ENCODE assay signal across 15 mouse cellular contexts in genomic region chr2:64035393-64035792, GRCm38 (mm10).
"Had no signal": no experiment of that assay in that cellular context is flagged by ENCODE, and none has a peak within 500 bp of the region (broad histone marks: within the 10 kb centered on the region; RNA-seq: fewer than 3 reads in every experiment).

No protein-coding gene starts in this region.

- H3K9me3 ChIP-seq: kidney, embryonic 15.5 days; limb, embryonic 15.5 days; liver, embryonic 12.5 days; lung, embryonic 15.5 days; midbrain, embryonic 15.5 days; neural tube, embryonic 12.5 days had no signal

- ATAC-seq: liver, embryonic 12.5 days; midbrain, embryonic 15.5 days had no signal

- H3K4me2 ChIP-seq: kidney, embryonic 15.5 days; limb, embryonic 15.5 days; liver, embryonic 12.5 days; lung, embryonic 15.5 days; midbrain, embryonic 11.5 days; midbrain, embryonic 15.5 days; neural tube, embryonic 12.5 days had no signal

- DNase-seq: kidney, postnatal 14 days; lung, postnatal 14 days; right cerebral cortex, postnatal 25 days; thymus, adult 18-20 months; thymus, postnatal 14 days had no signal

- H3K4me1 ChIP-seq: kidney, embryonic 15.5 days; limb, embryonic 15.5 days; liver, embryonic 12.5 days; lung, embryonic 15.5 days; megakaryocyte, embryonic 14.5 days; midbrain, embryonic 15.5 days; neural tube, embryonic 12.5 days had no signal

- H3K9ac ChIP-seq: kidney, embryonic 15.5 days; limb, embryonic 15.5 days; liver, embryonic 12.5 days; lung, embryonic 15.5 days; midbrain, embryonic 15.5 days; neural tube, embryonic 12.5 days had no signal

- H3K4me3 ChIP-seq: kidney, embryonic 15.5 days; limb, embryonic 15.5 days; liver, embryonic 12.5 days; lung, embryonic 15.5 days; megakaryocyte, embryonic 14.5 days; midbrain, embryonic 15.5 days; neural tube, embryonic 12.5 days had no signal

- H3K27me3 ChIP-seq: kidney, embryonic 15.5 days; limb, embryonic 15.5 days; liver, embryonic 12.5 days; lung, embryonic 15.5 days; megakaryocyte, embryonic 14.5 days; midbrain, embryonic 15.5 days; neural tube, embryonic 12.5 days had no signal

- H3K27ac ChIP-seq: kidney, embryonic 15.5 days; limb, embryonic 15.5 days; liver, embryonic 12.5 days; lung, embryonic 15.5 days; macrophage; midbrain, embryonic 15.5 days; neural tube, embryonic 12.5 days; stomach, postnatal 0 days had no signal

- H3K36me3 ChIP-seq: limb, embryonic 15.5 days; liver, embryonic 12.5 days; lung, embryonic 15.5 days; midbrain, embryonic 15.5 days; neural tube, embryonic 12.5 days had no signal
